Mouse (Mus musculus): ENCODE data around the gene Gm11985. TPM values are rescaled to one million over a fixed set of nuclear protein-coding genes. Genes with fewer than 3 reads are reported as not detected.

Gene Gm11985
- total RNA-seq, 2 experiments from 2014 or later, result not detected

GRCm38 (mm10) chr11:7179276-7179675 is 9.1 kb downstream of the Gm11985 start:
- intact Hi-C loops (cut with DNase I), result no loop called here
- H3K4me3 ChIP-seq, result no peak overlapping the region
- DNase-seq (ENCODE audit: extremely low spot score in 1 of 2, low spot score in 2 of 2), result no peak
- H3K27ac ChIP-seq, result no peak overlapping the region
- no peak for TF ChIP-seq CTCF (IDR thresholded peaks at IDR 0.05)

- TF ChIP-seq CTCF (IDR thresholded peaks at IDR 0.05), result no peak
- intact Hi-C loops (cut with DNase I), result no loop called here
- H3K27ac ChIP-seq, result no peak overlapping the region
- no peak for DNase-seq (ENCODE audit: extremely low spot score in 1 of 2, low spot score in 2 of 2)
- no peak overlapping the region for H3K4me3 ChIP-seq
Observed at GRCm38 (mm10) chr11:7178724-7179123, 9.6 kb downstream of the Gm11985 start.

GRCm38 (mm10) chr11:7173664-7174063 is 14.7 kb downstream of the Gm11985 start:
- Histone ChIP-seq H3K27ac (no peak overlapping the region), H3K4me3 (no peak overlapping the region)
- intact Hi-C loops (cut with DNase I), result no loop called here
- no peak for DNase-seq (ENCODE audit: extremely low spot score in 1 of 2, low spot score in 2 of 2)
- TF ChIP-seq CTCF (IDR thresholded peaks at IDR 0.05), result no peak

GRCm38 (mm10) chr11:7169645-7170044 is 18.7 kb downstream of the Gm11985 start:
- no peak overlapping the region for H3K27ac ChIP-seq
- intact Hi-C loops (cut with DNase I), result no loop called here
- no peak for DNase-seq (ENCODE audit: extremely low spot score in 1 of 2, low spot score in 2 of 2)
- H3K4me3 ChIP-seq, result no peak overlapping the region
- no peak for TF ChIP-seq CTCF (IDR thresholded peaks at IDR 0.05)

GRCm38 (mm10) chr11:7164416-7164815 is 24.0 kb downstream of the Gm11985 start:
- DNase-seq (ENCODE audit: extremely low spot score in 1 of 2, low spot score in 2 of 2), result no peak
- TF ChIP-seq CTCF (IDR thresholded peaks at IDR 0.05), result no peak
- H3K4me3 ChIP-seq, result no peak overlapping the region
- no peak overlapping the region for H3K27ac ChIP-seq
- intact Hi-C loops (cut with DNase I), result no loop called here

- peak; percentile 81 for TF ChIP-seq CTCF (IDR thresholded peaks at IDR 0.05)
- intact Hi-C loops (cut with DNase I), result loop anchor here (2.0 kb wide), 1 partner anchor 507 kb away; no protein-coding TSS in a partner anchor
- no peak for DNase-seq (ENCODE audit: extremely low spot score in 1 of 2, low spot score in 2 of 2)
- Histone ChIP-seq H3K27ac (no peak overlapping the region), H3K4me3 (no peak overlapping the region)
Observed at GRCm38 (mm10) chr11:7161502-7162174, 26.7 kb downstream of the Gm11985 start.

GRCm38 (mm10) chr11:7160637-7161101 is 27.7 kb downstream of the Gm11985 start:
- intact Hi-C loops (cut with DNase I), result loop anchor here (2.0 kb wide), 1 partner anchor 506 kb away; no protein-coding TSS in a partner anchor
- Histone ChIP-seq H3K27ac (no peak overlapping the region), H3K4me3 (no peak overlapping the region)
- no peak for DNase-seq (ENCODE audit: extremely low spot score in 1 of 2, low spot score in 2 of 2)
- no peak for TF ChIP-seq CTCF (IDR thresholded peaks at IDR 0.05)

GRCm38 (mm10) chr11:7160146-7160545 is 28.2 kb downstream of the Gm11985 start:
- no peak overlapping the region for H3K27ac ChIP-seq
- no peak overlapping the region for H3K4me3 ChIP-seq
- DNase-seq (ENCODE audit: extremely low spot score in 1 of 2, low spot score in 2 of 2), result no peak
- intact Hi-C loops (cut with DNase I), result loop anchor here (2.0 kb wide), 1 partner anchor 505 kb away; no protein-coding TSS in a partner anchor
- TF ChIP-seq CTCF (IDR thresholded peaks at IDR 0.05), result no peak

- no peak overlapping the region for H3K4me3 ChIP-seq
- no peak for DNase-seq (ENCODE audit: extremely low spot score in 1 of 2, low spot score in 2 of 2)
- TF ChIP-seq CTCF (IDR thresholded peaks at IDR 0.05), result no peak
- no peak overlapping the region for H3K27ac ChIP-seq
- intact Hi-C loops (cut with DNase I), result no loop called here
Observed at GRCm38 (mm10) chr11:7158196-7158595, 30.2 kb downstream of the Gm11985 start.

- intact Hi-C loops (cut with DNase I), result no loop called here
- H3K4me3 ChIP-seq, result no peak overlapping the region
- no peak for DNase-seq (ENCODE audit: extremely low spot score in 1 of 2, low spot score in 2 of 2)
- no peak overlapping the region for H3K27ac ChIP-seq
- TF ChIP-seq CTCF (IDR thresholded peaks at IDR 0.05), result no peak
Observed at GRCm38 (mm10) chr11:7156427-7156826, 31.9 kb downstream of the Gm11985 start.

GRCm38 (mm10) chr11:7153081-7153480 is 35.3 kb downstream of the Gm11985 start:
- intact Hi-C loops (cut with DNase I), result no loop called here
- no peak overlapping the region for H3K27ac ChIP-seq
- DNase-seq (ENCODE audit: extremely low spot score in 1 of 2, low spot score in 2 of 2), result no peak
- no peak for TF ChIP-seq CTCF (IDR thresholded peaks at IDR 0.05)
- no peak overlapping the region for H3K4me3 ChIP-seq

GRCm38 (mm10) chr11:7152371-7152770 is 36.0 kb downstream of the Gm11985 start:
- no peak for TF ChIP-seq CTCF (IDR thresholded peaks at IDR 0.05)
- no peak for DNase-seq (ENCODE audit: extremely low spot score in 1 of 2, low spot score in 2 of 2)
- H3K27ac ChIP-seq, result no peak overlapping the region
- intact Hi-C loops (cut with DNase I), result no loop called here
- H3K4me3 ChIP-seq, result no peak overlapping the region

GRCm38 (mm10) chr11:7150511-7150910 is 37.9 kb downstream of the Gm11985 start:
- H3K27ac ChIP-seq, result no peak overlapping the region
- DNase-seq (ENCODE audit: extremely low spot score in 1 of 2, low spot score in 2 of 2), result no peak
- intact Hi-C loops (cut with DNase I), result no loop called here
- no peak overlapping the region for H3K4me3 ChIP-seq
- no peak for TF ChIP-seq CTCF (IDR thresholded peaks at IDR 0.05)

Measured in left cerebral cortex, adult 2 months (tissue).